Mouse (Mus musculus) midbrain, embryonic 11.5 days (tissue): ENCODE data around the gene Brpf3. TPM values are rescaled to one million over a fixed set of nuclear protein-coding genes. Genes with fewer than 3 reads are reported as not detected.
"Not testable (repeated sequence)": the region's sequence is repeated elsewhere in the genome, so short reads cannot be mapped to it uniquely, and the experiment has no call there.

Experiments used
- ATAC-seq: fragments of 200-750 bp; cut with Nextera tagmentation; 2 replicates; pipeline ENCODE4 v1.8.0; 2017; ENCODE audit warnings: moderate TSS enrichment, moderate library complexity; ENCODE audit not compliant: low FRiP score
- DNase-seq: peaks from one replicate; pipeline ENCODE4 v3.0.0; 2015; ENCODE audit warnings: low spot score; ENCODE audit errors: missing footprints
- H3K27ac ChIP-seq: fragments of 300-500 bp; sonication (generic); 2 replicates; pipeline ENCODE4 v1.5.1; 2014; ENCODE audit warnings: low read depth, low read length
- H3K27me3 ChIP-seq: fragments of 300-500 bp; sonication (generic); 2 replicates; pipeline ENCODE4 v1.6.1; 2014; ENCODE audit warnings: mild to moderate bottlenecking, low read length, moderate library complexity, mixed read lengths; ENCODE audit not compliant: control insufficient read depth, insufficient read depth
- H3K36me3 ChIP-seq: fragments of 300-500 bp; sonication (generic); 2 replicates; pipeline ENCODE4 v1.6.1; 2014; ENCODE audit warnings: mild to moderate bottlenecking, low read length, moderate library complexity, mixed read lengths; ENCODE audit not compliant: control insufficient read depth, insufficient read depth
- H3K4me1 ChIP-seq: fragments of 300-500 bp; sonication (generic); 2 replicates; pipeline ENCODE4 v1.6.1; 2014; ENCODE audit warnings: low read length; ENCODE audit not compliant: control insufficient read depth, insufficient read depth
- H3K4me2 ChIP-seq: fragments of 300-500 bp; sonication (generic); 2 replicates; pipeline ENCODE4 v1.6.1; 2014; ENCODE audit warnings: mild to moderate bottlenecking, moderate library complexity
- H3K4me3 ChIP-seq: fragments of 300-500 bp; sonication (generic); 2 replicates; pipeline ENCODE4 v1.5.1; 2014; ENCODE audit warnings: low read depth, low read length
- H3K9ac ChIP-seq: fragments of 300-500 bp; sonication (generic); 2 replicates; pipeline ENCODE4 v1.6.1; 2014; ENCODE audit warnings: low read length
- H3K9me3 ChIP-seq: fragments of 300-500 bp; sonication (generic); 2 replicates; pipeline ENCODE4 v1.6.1; 2016; ENCODE audit warnings: low read length; ENCODE audit not compliant: control insufficient read depth
- WGBS: fragments of 180-500 bp; shearing (Covaris S2); extraction: QIAGEN DNeasy Blood & Tissue Kit; methylation state at CpG from one replicate; pipeline ENCODE4 v1.1.7; 2014; 5-methylcytosine and 5-hydroxymethylcytosine counted together
- polyA plus RNA-seq: library from polyadenylated mRNA; unstranded; fragments of >200 nt; fragmentation: Nextera tagmentation; extraction: Ambion mirVana; gene quantifications from 2 replicates; pipeline ENCODE4 v1.2.1, GENCODE M21; 2014

The Brpf3 gene
- polyA plus RNA-seq, 1 experiment from 2014 or later: 9.7 TPM

DNA sequence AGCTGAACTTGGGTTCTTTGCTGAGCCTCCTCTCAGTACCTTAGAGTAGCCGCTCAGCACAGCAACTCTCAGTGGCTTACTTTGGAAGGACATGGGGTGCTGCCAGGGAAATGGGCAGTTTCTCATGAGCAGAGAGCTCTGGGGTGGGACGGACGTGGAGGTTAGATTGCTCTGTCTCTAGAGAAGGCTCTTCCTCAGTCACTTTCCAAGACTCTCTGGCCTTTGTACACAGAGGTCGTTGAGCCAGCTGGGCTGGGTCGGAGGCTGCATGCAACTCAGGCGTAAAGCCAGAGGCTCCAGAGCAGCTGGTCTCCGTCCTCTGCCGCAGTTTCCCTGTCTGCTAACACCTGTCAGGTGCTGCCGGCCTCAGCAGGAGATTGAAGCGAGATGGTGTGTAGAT, 33.8 kb downstream of the Brpf3 start:
- no peak overlapping the region for H3K4me3 ChIP-seq
- H3K4me2 ChIP-seq: no peak overlapping the region
- DNase-seq: no peak
- no peaks in the 10 kb centered on the region for H3K9me3 ChIP-seq
- H3K4me1 ChIP-seq: no peaks in the 10 kb centered on the region
- peaks cover 30% of the 10 kb centered on the region for H3K36me3 ChIP-seq
- 86% methylated on average over 10 of the region's 10 CpGs for WGBS
- H3K27ac ChIP-seq: no peak overlapping the region
- no peak overlapping the region for H3K9ac ChIP-seq
- H3K27me3 ChIP-seq: no peaks in the 10 kb centered on the region
- ATAC-seq: no peak

DNA sequence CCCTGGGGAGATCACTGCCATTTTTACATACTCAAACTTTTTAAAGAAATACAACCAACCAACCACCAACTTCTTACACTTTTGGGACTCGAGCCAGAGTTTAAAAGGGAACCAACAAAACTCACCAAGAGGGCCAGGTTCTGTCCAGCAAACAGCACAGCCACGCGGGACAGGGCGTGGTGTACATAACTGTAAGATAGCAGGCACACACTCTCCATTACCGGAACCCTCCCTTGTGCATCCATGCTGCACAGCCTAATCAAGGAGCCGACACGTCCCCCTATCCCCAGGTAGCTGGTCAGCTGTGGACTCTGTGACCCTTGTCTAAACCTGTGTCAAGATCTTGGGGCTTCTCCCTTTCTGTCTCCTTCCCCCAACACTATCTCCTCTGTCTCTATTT, 37.0 kb downstream of the Brpf3 start:
- Histone ChIP-seq H3K36me3 (peaks cover 19% of the 10 kb centered on the region), H3K4me1 (no peaks in the 10 kb centered on the region), H3K4me2 (no peak overlapping the region), H3K27me3 (no peaks in the 10 kb centered on the region), H3K27ac (no peak overlapping the region), H3K9ac (no peak overlapping the region), H3K9me3 (no peaks in the 10 kb centered on the region), H3K4me3 (no peak overlapping the region)
- ATAC-seq (no peak), DNase-seq (no peak)
- WGBS: 93% methylated on average over 7 of the region's 7 CpGs

DNA sequence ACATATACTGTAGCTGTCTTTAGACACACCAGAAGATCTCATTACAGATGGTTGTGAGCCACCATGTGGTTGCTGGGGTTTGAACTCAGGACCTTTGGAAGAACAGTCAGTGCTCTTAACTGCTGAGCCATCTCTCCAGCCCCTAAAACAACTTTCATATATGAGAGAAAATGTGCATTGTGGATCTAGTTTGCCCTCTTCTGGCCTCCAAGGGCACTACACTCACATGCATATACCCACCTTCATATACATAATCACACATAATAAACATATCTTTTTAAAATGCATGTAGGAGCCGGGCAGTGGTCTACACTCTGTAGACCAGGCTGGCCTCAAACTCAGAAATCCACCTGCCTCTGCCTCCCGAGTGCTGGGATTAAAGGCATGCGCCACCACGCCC, 41.1 kb downstream of the Brpf3 start:
- not testable (repeated sequence) for ATAC-seq, H3K4me3 ChIP-seq, H3K27me3 ChIP-seq, H3K4me2 ChIP-seq, H3K4me1 ChIP-seq, H3K9me3 ChIP-seq, DNase-seq, H3K27ac ChIP-seq, H3K9ac ChIP-seq
- WGBS: 93% methylated on average over 4 of the region's 4 CpGs
- peaks cover 12% of the 10 kb centered on the region for H3K36me3 ChIP-seq

DNA sequence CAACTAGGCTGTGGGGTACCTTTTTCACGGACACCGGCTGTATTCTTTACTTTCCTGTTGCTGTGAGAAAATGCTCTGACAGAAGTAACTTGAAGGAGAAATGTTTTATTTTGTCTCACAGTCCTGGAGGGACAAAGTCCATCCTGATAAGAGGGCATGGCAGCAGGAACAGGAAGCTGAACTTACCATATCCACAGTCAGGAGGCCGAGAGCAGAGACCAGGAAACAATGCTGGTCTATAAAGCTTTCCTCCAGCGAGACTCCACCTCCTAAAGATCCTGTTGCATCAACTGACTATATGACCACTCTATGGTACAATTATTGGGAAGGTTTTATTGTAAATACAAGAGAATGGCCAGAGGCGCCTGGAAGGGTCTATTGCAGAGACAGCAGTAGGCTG, 42.8 kb downstream of the Brpf3 start:
- ATAC-seq (no peak), DNase-seq (no peak)
- WGBS: 85% methylated on average over 5 of the region's 5 CpGs
- Histone ChIP-seq H3K27ac (no peak overlapping the region), H3K4me1 (no peaks in the 10 kb centered on the region), H3K4me3 (no peak overlapping the region), H3K27me3 (no peaks in the 10 kb centered on the region), H3K4me2 (no peak overlapping the region), H3K9ac (no peak overlapping the region), H3K36me3 (peaks cover 6% of the 10 kb centered on the region), H3K9me3 (no peaks in the 10 kb centered on the region)

DNA sequence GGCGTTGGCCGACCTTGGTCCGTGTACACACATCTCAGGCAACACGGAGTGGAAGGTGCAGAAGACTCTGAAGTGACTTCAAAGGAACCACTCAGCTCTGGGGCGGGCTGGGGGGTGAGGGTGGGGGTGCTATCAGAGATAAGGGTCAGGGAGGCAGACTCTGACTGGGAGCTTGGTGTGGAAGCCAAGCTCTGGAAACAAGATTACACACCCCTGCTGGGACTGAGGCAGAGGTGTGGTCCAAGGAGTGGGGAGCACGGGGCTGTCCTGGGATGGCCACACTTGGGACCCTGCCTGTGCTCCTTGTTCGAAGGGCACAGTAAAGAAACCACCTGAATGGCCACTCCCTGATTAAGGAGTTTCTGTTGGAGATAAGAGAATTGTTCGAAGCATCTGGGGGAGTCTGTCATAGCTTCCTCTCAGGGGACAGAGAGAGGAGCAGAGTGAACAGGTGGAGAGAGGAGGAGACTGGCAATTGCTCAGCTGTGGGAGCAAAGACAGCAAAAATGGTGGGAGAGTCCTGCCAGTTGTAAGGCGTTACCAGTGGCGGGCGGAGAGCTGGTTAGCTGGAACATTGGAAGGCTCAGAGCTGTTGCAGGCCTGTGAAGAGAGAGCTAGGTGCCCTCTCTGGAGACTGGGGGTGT, 46.2 kb downstream of the Brpf3 start:
- Histone ChIP-seq H3K4me2 (no peak overlapping the region), H3K27me3 (no peaks in the 10 kb centered on the region), H3K9me3 (no peaks in the 10 kb centered on the region), H3K36me3 (no peaks in the 10 kb centered on the region), H3K4me1 (no peaks in the 10 kb centered on the region), H3K4me3 (no peak overlapping the region), H3K27ac (no peak overlapping the region), H3K9ac (no peak overlapping the region)
- DNase-seq (no peak), ATAC-seq (no peak)
- 66% methylated on average over 11 of the region's 11 CpGs for WGBS

DNA sequence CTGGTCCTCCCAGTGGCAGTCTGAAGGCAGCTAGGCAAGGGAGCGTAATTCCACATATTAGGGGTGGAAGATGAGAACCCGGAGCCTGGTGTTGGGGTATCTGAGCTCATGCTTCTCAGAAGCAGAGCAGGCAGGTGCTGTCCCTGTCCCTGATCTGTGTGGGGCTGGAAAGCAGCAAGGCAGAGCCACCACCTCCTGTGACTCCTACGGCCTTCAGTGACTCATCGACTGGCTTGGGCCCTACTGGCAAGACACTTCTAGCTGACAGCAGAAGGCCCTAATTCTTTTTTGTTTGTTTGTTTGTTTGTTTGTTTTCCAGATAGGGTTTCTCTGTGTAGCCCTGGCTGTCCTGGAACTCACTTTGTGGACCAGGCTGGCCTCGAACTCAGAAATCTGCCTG, 49.6 kb downstream of the Brpf3 start:
- 91% methylated on average over 5 of the region's 5 CpGs for WGBS
- H3K36me3 ChIP-seq: no peaks in the 10 kb centered on the region
- H3K4me1 ChIP-seq: no peaks in the 10 kb centered on the region
- no peak overlapping the region for H3K4me3 ChIP-seq
- no peaks in the 10 kb centered on the region for H3K9me3 ChIP-seq
- H3K27me3 ChIP-seq: no peaks in the 10 kb centered on the region
- H3K27ac ChIP-seq: no peak overlapping the region
- no peak for ATAC-seq
- no peak overlapping the region for H3K4me2 ChIP-seq
- H3K9ac ChIP-seq: no peak overlapping the region
- no peak for DNase-seq

DNA sequence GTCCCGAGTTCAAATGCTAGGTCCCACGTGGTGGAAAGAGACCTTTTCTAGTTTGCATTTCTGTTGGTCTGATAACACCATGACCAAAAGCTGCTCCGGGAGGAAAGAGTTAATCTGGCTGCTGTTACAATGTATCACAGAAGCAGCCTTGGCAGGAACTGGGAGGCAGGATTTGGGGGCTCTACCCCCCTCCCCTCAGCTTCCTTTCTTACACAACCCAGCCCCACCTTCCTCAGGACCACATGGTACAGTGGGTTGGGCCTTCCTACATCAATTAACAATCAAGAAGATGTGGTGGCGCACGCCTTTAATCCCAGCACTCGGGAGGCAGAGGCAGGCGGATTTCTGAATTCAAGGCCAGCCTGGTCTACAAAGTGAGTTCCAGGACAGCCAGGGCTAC, 53.5 kb downstream of the Brpf3 start:
- Histone ChIP-seq H3K9ac (no peak overlapping the region), H3K4me3 (no peak overlapping the region), H3K9me3 (no peaks in the 10 kb centered on the region), H3K4me1 (no peaks in the 10 kb centered on the region), H3K4me2 (no peak overlapping the region), H3K27me3 (no peaks in the 10 kb centered on the region), H3K27ac (no peak overlapping the region), H3K36me3 (no peaks in the 10 kb centered on the region)
- DNase-seq: no peak
- 84% methylated on average over 7 of the region's 7 CpGs for WGBS
- no peak for ATAC-seq

DNA sequence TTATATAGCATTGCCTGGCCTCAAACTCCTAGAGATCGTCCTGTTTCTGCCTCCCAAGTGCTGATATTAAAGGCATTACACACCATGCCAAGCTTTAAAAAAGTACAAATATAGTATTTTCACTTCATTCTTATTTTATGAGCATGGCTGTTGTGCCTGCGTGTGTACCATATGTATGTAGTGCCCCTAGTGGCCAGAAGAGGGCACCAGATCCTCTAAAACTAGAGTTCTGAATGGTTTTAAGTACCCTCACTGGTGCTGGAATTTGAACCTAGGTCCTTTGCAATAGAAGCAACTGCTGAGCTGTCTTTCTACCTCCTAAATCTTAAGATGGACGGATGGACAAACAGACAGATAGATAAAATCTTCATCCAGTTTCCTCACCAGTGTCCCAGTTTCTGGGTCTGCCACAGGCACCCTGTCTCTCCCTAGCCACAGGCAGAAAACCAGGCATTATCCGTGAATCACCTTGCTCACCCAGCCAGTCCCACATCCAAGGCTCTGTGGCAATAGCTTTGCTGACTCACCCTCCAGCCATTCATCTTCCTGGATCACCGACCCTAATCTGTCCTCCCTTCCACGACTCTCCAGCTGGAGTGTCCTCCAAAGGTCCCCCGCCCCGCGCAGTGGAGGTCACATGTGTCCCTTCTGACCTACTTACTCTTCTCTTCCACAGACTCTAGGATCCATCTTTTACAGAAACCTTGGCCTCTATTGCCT, 54.4 kb downstream of the Brpf3 start:
- H3K36me3 ChIP-seq: no peaks in the 10 kb centered on the region
- no peaks in the 10 kb centered on the region for H3K4me1 ChIP-seq
- no peaks in the 10 kb centered on the region for H3K27me3 ChIP-seq
- no peak overlapping the region for H3K4me3 ChIP-seq
- no peak overlapping the region for H3K9ac ChIP-seq
- H3K27ac ChIP-seq: no peak overlapping the region
- WGBS: 82% methylated on average over 9 of the region's 9 CpGs
- H3K9me3 ChIP-seq: no peaks in the 10 kb centered on the region
- no peak overlapping the region for H3K4me2 ChIP-seq
- no peak for ATAC-seq
- no peak for DNase-seq

DNA sequence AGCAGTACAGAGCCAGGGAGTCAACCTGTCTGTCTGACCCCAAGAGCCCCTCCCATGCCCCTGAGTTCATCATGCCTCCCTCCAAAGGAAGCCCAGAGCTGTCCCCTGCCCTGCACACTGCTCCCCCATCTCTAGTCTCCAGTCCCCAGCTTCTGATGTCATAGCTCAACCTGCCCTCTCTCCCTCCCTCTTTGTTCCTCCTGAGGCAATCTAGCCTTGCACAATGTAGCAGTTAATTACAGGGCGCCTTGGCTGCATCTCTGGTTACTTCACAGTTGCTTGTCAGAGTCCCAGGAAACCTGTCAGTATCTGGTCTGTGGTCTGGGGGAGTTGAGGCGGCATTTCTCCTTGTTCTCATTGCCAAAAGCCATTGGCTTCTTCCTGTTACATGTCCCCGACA, 55.1 kb downstream of the Brpf3 start:
- Histone ChIP-seq H3K4me2 (no peak overlapping the region), H3K27ac (no peak overlapping the region), H3K4me1 (no peaks in the 10 kb centered on the region), H3K9me3 (no peaks in the 10 kb centered on the region), H3K27me3 (no peaks in the 10 kb centered on the region), H3K4me3 (no peak overlapping the region), H3K9ac (no peak overlapping the region), H3K36me3 (no peaks in the 10 kb centered on the region)
- DNase-seq (no peak), ATAC-seq (no peak)
- 65% methylated on average over 2 of the region's 3 CpGs for WGBS
